Mouse (Mus musculus) midbrain, embryonic 11.5 days (tissue): ENCODE measurements around the gene Rgs1. TPM values are rescaled to one million over a fixed set of nuclear protein-coding genes. Genes with fewer than 3 reads are reported as not detected.
A peak's percentile ranks its signal among the peaks of the same experiment; 100 is the strongest.

Experiments used
- ATAC-seq: fragments of 200-750 bp; cut with Nextera tagmentation; 2 replicates; pipeline ENCODE4 v1.8.0; 2017; ENCODE audit warnings: moderate TSS enrichment, moderate library complexity; ENCODE audit not compliant: low FRiP score
- DNase-seq: peaks from one replicate; pipeline ENCODE4 v3.0.0; 2015; ENCODE audit warnings: low spot score; ENCODE audit errors: missing footprints
- H3K27ac ChIP-seq: fragments of 300-500 bp; sonication (generic); 2 replicates; pipeline ENCODE4 v1.5.1; 2014; ENCODE audit warnings: low read depth, low read length
- H3K27me3 ChIP-seq: fragments of 300-500 bp; sonication (generic); 2 replicates; pipeline ENCODE4 v1.6.1; 2014; ENCODE audit warnings: mild to moderate bottlenecking, low read length, moderate library complexity, mixed read lengths; ENCODE audit not compliant: control insufficient read depth, insufficient read depth
- H3K36me3 ChIP-seq: fragments of 300-500 bp; sonication (generic); 2 replicates; pipeline ENCODE4 v1.6.1; 2014; ENCODE audit warnings: mild to moderate bottlenecking, low read length, moderate library complexity, mixed read lengths; ENCODE audit not compliant: control insufficient read depth, insufficient read depth
- H3K4me1 ChIP-seq: fragments of 300-500 bp; sonication (generic); 2 replicates; pipeline ENCODE4 v1.6.1; 2014; ENCODE audit warnings: low read length; ENCODE audit not compliant: control insufficient read depth, insufficient read depth
- H3K4me2 ChIP-seq: fragments of 300-500 bp; sonication (generic); 2 replicates; pipeline ENCODE4 v1.6.1; 2014; ENCODE audit warnings: mild to moderate bottlenecking, moderate library complexity
- H3K4me3 ChIP-seq: fragments of 300-500 bp; sonication (generic); 2 replicates; pipeline ENCODE4 v1.5.1; 2014; ENCODE audit warnings: low read depth, low read length
- H3K9ac ChIP-seq: fragments of 300-500 bp; sonication (generic); 2 replicates; pipeline ENCODE4 v1.6.1; 2014; ENCODE audit warnings: low read length
- H3K9me3 ChIP-seq: fragments of 300-500 bp; sonication (generic); 2 replicates; pipeline ENCODE4 v1.6.1; 2016; ENCODE audit warnings: low read length; ENCODE audit not compliant: control insufficient read depth
- WGBS: fragments of 180-500 bp; shearing (Covaris S2); extraction: QIAGEN DNeasy Blood & Tissue Kit; methylation state at CpG from one replicate; pipeline ENCODE4 v1.1.7; 2014; 5-methylcytosine and 5-hydroxymethylcytosine counted together
- polyA plus RNA-seq: library from polyadenylated mRNA; unstranded; fragments of >200 nt; fragmentation: Nextera tagmentation; extraction: Ambion mirVana; gene quantifications from 2 replicates; pipeline ENCODE4 v1.2.1, GENCODE M21; 2014

The Rgs1 gene
- polyA plus RNA-seq, 1 experiment from 2014 or later, result not detected

DNA sequence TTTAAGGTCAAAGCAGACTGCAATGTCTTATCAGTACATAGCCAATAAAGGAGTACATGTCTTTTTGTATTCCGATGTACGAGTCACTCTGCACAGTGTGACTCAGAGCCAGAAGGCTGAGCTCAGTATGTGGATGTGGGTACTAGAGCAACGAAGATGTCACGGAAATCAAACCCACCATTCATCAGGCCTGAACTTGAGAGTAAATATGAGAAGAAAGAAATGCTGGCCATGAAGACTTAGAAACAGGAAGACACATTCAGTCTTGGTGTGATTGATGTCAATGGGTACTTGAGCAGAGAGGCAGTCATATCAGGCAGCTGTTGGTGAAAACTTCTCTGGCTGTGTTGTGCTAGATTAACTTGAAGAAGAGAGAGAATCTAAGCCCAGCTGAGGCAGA is 46.1 kb downstream of the Rgs1 start:
- Histone ChIP-seq H3K27me3 (no peaks in the 10 kb centered on the region), H3K4me3 (no peak overlapping the region), H3K9me3 (no peaks in the 10 kb centered on the region), H3K27ac (no peak overlapping the region), H3K36me3 (no peaks in the 10 kb centered on the region), H3K9ac (no peak overlapping the region), H3K4me1 (no peaks in the 10 kb centered on the region), H3K4me2 (no peak overlapping the region)
- WGBS, result 87% methylated on average over 4 of the region's 4 CpGs
- DNase-seq (no peak), ATAC-seq (no peak)

DNA sequence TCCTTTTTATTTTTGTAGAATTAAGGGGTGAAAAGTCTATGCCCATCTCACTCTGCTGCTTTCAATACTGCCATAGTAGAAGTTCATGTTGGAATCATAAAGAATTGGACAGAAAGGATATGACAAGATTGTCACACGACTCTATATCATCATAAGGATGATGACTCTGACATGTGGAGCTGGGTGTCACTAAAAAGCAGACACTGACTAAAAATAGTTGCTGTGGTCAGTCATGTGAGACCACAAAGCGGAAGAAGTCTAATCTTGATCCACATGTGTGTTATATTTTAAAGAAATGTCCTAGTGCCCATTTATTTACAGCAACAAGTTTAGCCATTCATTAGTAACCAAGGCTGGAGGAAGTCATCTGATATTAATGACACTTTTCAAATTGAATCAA is 48.5 kb downstream of the Rgs1 start:
- Histone ChIP-seq H3K27me3 (no peaks in the 10 kb centered on the region), H3K27ac (no peak overlapping the region), H3K4me3 (no peak overlapping the region), H3K36me3 (no peaks in the 10 kb centered on the region), H3K4me1 (no peaks in the 10 kb centered on the region), H3K4me2 (no peak overlapping the region), H3K9ac (no peak overlapping the region), H3K9me3 (no peaks in the 10 kb centered on the region)
- 76% methylated on average over 2 of the region's 2 CpGs for WGBS
- ATAC-seq (no peak), DNase-seq (no peak)

DNA sequence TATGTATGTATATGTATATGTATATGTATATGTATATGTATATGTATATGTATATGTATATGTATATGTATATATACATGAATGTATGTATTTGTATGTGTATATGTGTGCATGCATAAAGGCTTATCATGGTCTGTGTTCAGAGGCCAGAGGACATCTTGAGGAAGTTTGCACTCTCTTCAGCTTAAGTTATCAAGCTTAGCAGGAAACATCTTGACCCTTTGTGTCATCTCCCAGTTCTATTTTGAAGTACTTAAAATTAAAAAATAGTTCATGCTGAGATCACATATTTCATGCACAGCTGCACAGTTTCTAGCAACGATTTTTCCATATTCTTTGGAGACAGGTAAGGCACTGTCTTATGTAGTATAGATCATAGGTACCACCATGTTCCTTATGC is 49.5 kb downstream of the Rgs1 start:
- H3K4me3 ChIP-seq, result no peak overlapping the region
- H3K4me2 ChIP-seq, result no peak overlapping the region
- H3K9ac ChIP-seq, result no peak overlapping the region
- no peaks in the 10 kb centered on the region for H3K9me3 ChIP-seq
- no peaks in the 10 kb centered on the region for H3K27me3 ChIP-seq
- 75% methylated on average over 1 of the region's 1 CpGs for WGBS
- no peaks in the 10 kb centered on the region for H3K4me1 ChIP-seq
- no peak overlapping the region for H3K27ac ChIP-seq
- DNase-seq (no peak), ATAC-seq (no peak)
- H3K36me3 ChIP-seq, result no peaks in the 10 kb centered on the region

DNA sequence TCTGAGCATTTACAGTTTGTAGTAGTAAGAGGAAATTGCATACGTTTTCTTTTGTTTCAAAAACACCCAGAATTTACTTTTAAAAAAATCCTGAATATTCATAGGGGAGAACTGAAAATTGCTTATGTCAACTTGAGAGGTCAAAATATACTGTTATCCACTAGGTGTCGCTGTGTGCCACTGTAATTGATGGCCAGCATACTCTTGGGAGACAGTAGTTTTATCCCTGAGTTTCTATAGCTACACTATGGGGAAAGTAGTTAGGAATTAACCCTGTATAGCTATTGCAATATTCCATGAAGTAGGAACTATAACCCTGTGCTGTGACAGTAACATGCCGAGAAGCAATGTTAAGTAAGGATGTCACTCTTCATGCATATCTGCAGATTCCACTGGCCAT is 51.4 kb downstream of the Rgs1 start:
- Histone ChIP-seq H3K9me3 (no peaks in the 10 kb centered on the region), H3K36me3 (no peaks in the 10 kb centered on the region), H3K4me3 (no peak overlapping the region), H3K27me3 (no peaks in the 10 kb centered on the region), H3K4me1 (no peaks in the 10 kb centered on the region), H3K27ac (no peak overlapping the region), H3K4me2 (no peak overlapping the region), H3K9ac (no peak overlapping the region)
- WGBS, result 30% methylated on average over 3 of the region's 3 CpGs
- DNase-seq (peak; percentile 96), ATAC-seq (peak; percentile 66; the same call in 1 of the 2 replicates)

Other genes with a start within 250 kb of the Rgs1 start
- 83.6 and 90.7 TPM in 2 replicates for gene Rgs2, start 245.1 kb downstream of the Rgs1 start, polyA plus RNA-seq
- 4.1 and 4.7 TPM in 2 replicates for gene Rgs13, start 71.9 kb downstream of the Rgs1 start, polyA plus RNA-seq